Mouse (Mus musculus) E14TG2a.4 (cell line): Measurements from ENCODE around the gene 2310061I04Rik.

Experiments
- H3K27me3 ChIP-seq: 2 replicates; pipeline ENCODE4 v1.6.1; 2014; ENCODE audit warnings: low read length, control low read depth; ENCODE audit not compliant: insufficient read depth
- H3K36me3 ChIP-seq: 2 replicates; pipeline ENCODE4 v1.6.1; 2014; ENCODE audit warnings: low read length, control low read depth; ENCODE audit not compliant: insufficient read depth
- H3K4me1 ChIP-seq: replicated peaks from 2 replicates; pipeline ENCODE4 v1.6.1; 2014; ENCODE audit warnings: low read depth, low read length, control low read depth
- H3K4me3 ChIP-seq: replicated peaks from 2 replicates; pipeline ENCODE4 v1.5.1; 2014; ENCODE audit warnings: mild to moderate bottlenecking, low read length
- H3K9me3 ChIP-seq: 2 replicates; pipeline ENCODE4 v1.6.1; 2014; ENCODE audit warnings: low read length, control low read depth
- CTCF ChIP-seq: conservative IDR thresholded peaks from 2 replicates; pipeline ENCODE4 v1.5.1; 2014; ENCODE audit warnings: low read length
- NANOG ChIP-seq: IDR thresholded peaks from 2 replicates; pipeline ENCODE4 v1.6.1; 2014; ENCODE audit warnings: borderline replicate concordance, low read length, mixed read lengths
- POU5F1 ChIP-seq: IDR thresholded peaks from 2 replicates; pipeline ENCODE4 v1.6.1; 2014; ENCODE audit warnings: low read length, borderline replicate concordance

2310061I04Rik gene

GRCm38 (mm10) chr17:35883777-35884176 is 13.5 kb downstream of the 2310061I04Rik start:
- no peak for TF ChIP-seq NANOG
- no peak for TF ChIP-seq POU5F1
- no peak for TF ChIP-seq CTCF
- peaks cover 73% of the 10 kb centered on the region for H3K36me3 ChIP-seq
- peaks cover 66% of the 10 kb centered on the region for H3K4me1 ChIP-seq
- no peaks in the 10 kb centered on the region for H3K27me3 ChIP-seq
- H3K4me3 ChIP-seq: no peak overlapping the region
- H3K9me3 ChIP-seq: no peaks in the 10 kb centered on the region

- Histone ChIP-seq H3K4me3 (no peak overlapping the region), H3K36me3 (peaks cover 64% of the 10 kb centered on the region), H3K4me1 (peaks cover 57% of the 10 kb centered on the region), H3K9me3 (no peaks in the 10 kb centered on the region), H3K27me3 (no peaks in the 10 kb centered on the region)
- TF ChIP-seq CTCF (no peak), NANOG (no peak), POU5F1 (no peak)
Measured at GRCm38 (mm10) chr17:35882924-35883323, 14.3 kb downstream of the 2310061I04Rik start.

GRCm38 (mm10) chr17:35879245-35880057 is 17.8 kb downstream of the 2310061I04Rik start, which contains the start of gene Dhx16:
Dhx16 (plus strand) TSS chr17:35879819.
- Histone ChIP-seq H3K4me1 (peaks cover 49% of the 10 kb centered on the region), H3K9me3 (no peaks in the 10 kb centered on the region), H3K4me3 (peak within 1 kb of the TSS; percentile 100), H3K36me3 (peaks cover 50% of the 10 kb centered on the region), H3K27me3 (no peaks in the 10 kb centered on the region)
- TF ChIP-seq POU5F1: no peak
- peak; percentile 53 for TF ChIP-seq CTCF
- TF ChIP-seq NANOG: no peak

- H3K9me3 ChIP-seq: no peaks in the 10 kb centered on the region
- TF ChIP-seq NANOG: no peak
- TF ChIP-seq POU5F1: no peak
- no peak overlapping the region for H3K4me3 ChIP-seq
- peaks cover 47% of the 10 kb centered on the region for H3K36me3 ChIP-seq
- H3K4me1 ChIP-seq: peaks cover 51% of the 10 kb centered on the region
- H3K27me3 ChIP-seq: no peaks in the 10 kb centered on the region
Measured at GRCm38 (mm10) chr17:35874721-35875120, 22.5 kb downstream of the 2310061I04Rik start.

- no peak overlapping the region for H3K4me3 ChIP-seq
- H3K27me3 ChIP-seq: no peaks in the 10 kb centered on the region
- no peaks in the 10 kb centered on the region for H3K9me3 ChIP-seq
- H3K4me1 ChIP-seq: peaks cover 58% of the 10 kb centered on the region
- peaks cover 47% of the 10 kb centered on the region for H3K36me3 ChIP-seq
- TF ChIP-seq CTCF (peak; percentile 64), NANOG (no peak)
Measured at GRCm38 (mm10) chr17:35873774-35874519, 23.3 kb downstream of the 2310061I04Rik start.

GRCm38 (mm10) chr17:35870884-35871696 is 26.1 kb downstream of the 2310061I04Rik start:
- peaks cover 59% of the 10 kb centered on the region for H3K36me3 ChIP-seq
- H3K27me3 ChIP-seq: peaks cover 11% of the 10 kb centered on the region
- H3K4me1 ChIP-seq: peaks cover 81% of the 10 kb centered on the region
- no peaks in the 10 kb centered on the region for H3K9me3 ChIP-seq
- H3K4me3 ChIP-seq: peak overlapping the region; percentile 88
- no peak for TF ChIP-seq POU5F1
- TF ChIP-seq CTCF: peak; percentile 85

- Histone ChIP-seq H3K27me3 (peaks cover 11% of the 10 kb centered on the region), H3K36me3 (peaks cover 55% of the 10 kb centered on the region), H3K9me3 (no peaks in the 10 kb centered on the region), H3K4me3 (peak overlapping the region; percentile 88), H3K4me1 (peaks cover 81% of the 10 kb centered on the region)
- TF ChIP-seq POU5F1 (no peak), NANOG (no peak), CTCF (no peak)
Measured at GRCm38 (mm10) chr17:35870151-35870883, 26.9 kb downstream of the 2310061I04Rik start.
